In the genomic region with DNA sequence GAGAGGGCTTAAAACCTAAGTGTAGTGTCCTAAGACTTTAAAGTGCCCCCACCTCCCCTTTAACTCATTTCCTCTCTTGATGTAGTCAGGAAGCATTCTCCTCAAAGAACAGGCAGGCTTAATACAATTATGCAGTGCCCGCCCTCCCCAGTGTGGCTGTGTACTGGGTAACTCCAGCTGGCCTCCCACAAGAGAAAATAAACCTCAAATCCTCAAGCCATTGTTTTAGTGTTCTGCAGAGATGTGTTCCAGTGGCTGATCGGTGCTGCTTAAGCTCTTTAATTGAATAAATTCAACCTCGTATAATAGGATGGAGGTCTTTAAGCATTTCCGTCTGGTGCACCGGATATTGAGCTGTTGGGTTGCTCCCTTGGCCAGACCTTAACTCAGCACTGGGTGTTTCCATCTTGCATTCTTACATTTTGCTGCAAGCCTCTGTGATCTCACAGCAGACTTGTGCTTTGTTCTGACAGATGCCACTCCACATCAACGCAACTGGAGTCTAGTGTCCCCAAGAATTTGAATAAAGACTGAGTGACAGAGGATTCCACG, we compare ENCODE assay signal across 15 mouse cellular contexts. TPM values are rescaled to one million over a fixed set of nuclear protein-coding genes. Genes with fewer than 3 reads are reported as not detected.
A peak's percentile ranks its signal among the peaks of the same experiment; 100 is the strongest.
DNase-seq lines count a peak whose midpoint lies in the region; ATAC-seq and TF ChIP-seq lines count a peak whose summit lies in the region.
"Had no signal": no experiment of that assay in that cellular context is flagged by ENCODE, and none has a peak within 500 bp of the region (broad histone marks: within the 10 kb centered on the region; RNA-seq: fewer than 3 reads in every experiment).

No protein-coding gene starts in this region.

- no peaks in the 10 kb centered on the region for H3K27me3 ChIP-seq in embryonic facial prominence, embryonic 14.5 days (replicated peaks; ENCODE audit: control insufficient read depth, insufficient read depth, low read length)
- no peaks in the 10 kb centered on the region for H3K27me3 ChIP-seq in forebrain, postnatal 0 days (ENCODE audit: insufficient read depth, low read length)

- WGBS in embryonic facial prominence, embryonic 14.5 days, result 42% methylated on average over 7 of the region's 7 CpGs
- WGBS in forebrain, postnatal 0 days, result 20% methylated on average over 7 of the region's 7 CpGs

- no peaks in the 10 kb centered on the region for H3K9me3 ChIP-seq in embryonic facial prominence, embryonic 14.5 days (ENCODE audit: control insufficient read depth, low read length)
- H3K9me3 ChIP-seq in forebrain, postnatal 0 days (ENCODE audit: low read length), result no peaks in the 10 kb centered on the region

- no peak overlapping the region for H3K4me2 ChIP-seq in embryonic facial prominence, embryonic 14.5 days (ENCODE audit: low read depth, low read length)
- H3K4me2 ChIP-seq in forebrain, postnatal 0 days (ENCODE audit: low read depth), result no peak overlapping the region
- H3K4me2 ChIP-seq: hindbrain, embryonic 14.5 days had no signal

- no peak for TF ChIP-seq CTCF in forebrain, postnatal 0 days (IDR thresholded peaks at IDR 0.05; ENCODE audit: low read depth)

- H3K9ac ChIP-seq in embryonic facial prominence, embryonic 14.5 days (ENCODE audit: low read depth, low read length), result no peak overlapping the region
- H3K9ac ChIP-seq in forebrain, postnatal 0 days, result no peak overlapping the region
- H3K9ac ChIP-seq: hindbrain, embryonic 14.5 days had no signal

- H3K36me3 ChIP-seq in embryonic facial prominence, embryonic 14.5 days (ENCODE audit: control insufficient read depth, insufficient read depth, low read length), result no peaks in the 10 kb centered on the region
- no peaks in the 10 kb centered on the region for H3K36me3 ChIP-seq in forebrain, postnatal 0 days (ENCODE audit: insufficient read depth)

- H3K27ac ChIP-seq in embryonic facial prominence, embryonic 14.5 days (replicated peaks; ENCODE audit: low read depth, low read length), result no peak overlapping the region
- no peak overlapping the region for H3K27ac ChIP-seq in forebrain, postnatal 0 days (ENCODE audit: low read depth, low read length)
- H3K27ac ChIP-seq: hindbrain, embryonic 14.5 days had no signal

- no peaks in the 10 kb centered on the region for H3K4me1 ChIP-seq in embryonic facial prominence, embryonic 14.5 days (ENCODE audit: control insufficient read depth, insufficient read depth, low read length)
- H3K4me1 ChIP-seq in forebrain, postnatal 0 days (ENCODE audit: insufficient read depth), result no peaks in the 10 kb centered on the region

- intact Hi-C loops in left cerebral cortex, postnatal 4 days (cut with DNase I), result no loop called here

- no peak for ATAC-seq in embryonic facial prominence, embryonic 14.5 days (ENCODE audit: low read depth)
- ATAC-seq in forebrain, postnatal 0 days, result peak; percentile 61

- H3K4me3 ChIP-seq in embryonic facial prominence, embryonic 14.5 days (ENCODE audit: low read depth, low read length), result no peak overlapping the region
- H3K4me3 ChIP-seq in forebrain, postnatal 0 days (ENCODE audit: low read depth, low read length), result no peak overlapping the region

- DNase-seq in embryo, embryonic 10 days (ENCODE audit: low spot score), result peak; percentile 24
- DNase-seq in embryo, embryonic 10.5 days (ENCODE audit: low spot score), result no peak
- DNase-seq in ES-CJ7 (ENCODE audit: low read depth, low spot score), result peak; percentile 14
- DNase-seq in embryonic facial prominence, embryonic 14.5 days (ENCODE audit: low spot score), result peak; percentile 4
- DNase-seq in forebrain, postnatal 0 days, result no peak
- no peak for DNase-seq in cerebellum, adult 9-11 months
- no peak for DNase-seq in frontal cortex, adult 2 months (ENCODE audit: extremely low spot score in 1 of 2, low spot score in 1 of 2)
- no peak for DNase-seq in left cerebral cortex, postnatal 4 days
- DNase-seq: cerebellum, adult 11 months; cerebellum, postnatal 36 days; kidney, adult 2 months; kidney, postnatal 4 days; right cerebral cortex, postnatal 14 days; thymus, postnatal 36 days had no signal

RNA-seq across cellular contexts. Expression of a gene that starts 12.1 kb away (rescaled TPM):
- 4.9 and 5.6 TPM in 2 replicates for polyA plus RNA-seq in embryonic facial prominence, embryonic 14.5 days (2014; fragmentation: Nextera tagmentation; extraction: Ambion mirVana)
- 40.0 and 42.6 TPM in 2 replicates for total RNA-seq in forebrain, postnatal 0 days (2014; rRNA removed)
- 37.2 and 37.5 TPM in 2 replicates for polyA plus RNA-seq in forebrain, postnatal 0 days (2015; fragmentation: Nextera tagmentation; extraction: Ambion mirVana)
- polyA plus RNA-seq in frontal cortex, adult 2 months (2012; rRNA removed), result 35.4 and 37.3 TPM in 2 replicates
- total RNA-seq in left cerebral cortex, postnatal 4 days (2021), result 10 to 100 TPM; 20.2 to 20.5 TPM

Comparison
In these comparisons a context has a peak if more than half of its experiments do, and no peak if none do; other contexts are left out.
1. DNase-seq: peak in embryo, embryonic 10 days (single experiment), ES-CJ7 (single experiment) and embryonic facial prominence, embryonic 14.5 days (single experiment); none in embryo, embryonic 10.5 days (single experiment), forebrain, postnatal 0 days (single experiment), cerebellum, adult 9-11 months (single experiment), frontal cortex, adult 2 months (0 of 2) and left cerebral cortex, postnatal 4 days (single experiment).